Mouse (Mus musculus): Measurements from ENCODE around the gene Mcoln3. TPM values are rescaled to one million over a fixed set of nuclear protein-coding genes. Genes with fewer than 3 reads are reported as not detected.

Mcoln3 gene
- 1.9 and 2.2 TPM in 2 replicates for polyA plus RNA-seq (2016; fragmentation: Nextera tagmentation; extraction: Ambion mirVana)

- H3K4me1 ChIP-seq, result peaks cover 8% of the 10 kb centered on the region; the same call in 1 of the 2 replicates
- peak; percentile 31; the same call in 1 of the 2 replicates for ATAC-seq (ENCODE audit: low FRiP score, low read depth)
- H3K9me3 ChIP-seq, result no peaks in the 10 kb centered on the region
- no peak within 1 kb of the TSS for H3K27ac ChIP-seq
- H3K27me3 ChIP-seq (replicated peaks), result peaks cover 27% of the 10 kb centered on the region
- H3K4me3 ChIP-seq, result no peak within 1 kb of the TSS
- WGBS, result 12% methylated on average over 35 of the region's 35 CpGs
- peak within 1 kb of the TSS; percentile 36 for H3K4me2 ChIP-seq (replicated peaks)
- H3K9ac ChIP-seq, result 0 out of 2 replicates have a peak within 1 kb of the TSS, but pooled peaks have one; percentile 18
- H3K36me3 ChIP-seq, result no peaks in the 10 kb centered on the region
These were observed at the start of gene Mcoln3 for GRCm38 (mm10) chr3:146117258-146117996. Gene Mcoln3 (plus strand): TSS chr3:146117450.

- Histone ChIP-seq H3K9ac (no peak overlapping the region), H3K4me1 (no peaks in the 10 kb centered on the region), H3K4me3 (no peak overlapping the region), H3K27ac (no peak overlapping the region), H3K27me3 (replicated peaks) (no peaks in the 10 kb centered on the region), H3K9me3 (no peaks in the 10 kb centered on the region), H3K4me2 (replicated peaks) (no peak overlapping the region), H3K36me3 (no peaks in the 10 kb centered on the region)
- WGBS, result 77% methylated on average over 4 of the region's 4 CpGs
- ATAC-seq (ENCODE audit: low FRiP score, low read depth), result no peak
These were observed 48.0 kb upstream of the Mcoln3 start for GRCm38 (mm10) chr3:146069276-146069675.

- Histone ChIP-seq H3K4me1 (no peaks in the 10 kb centered on the region), H3K27me3 (replicated peaks) (no peaks in the 10 kb centered on the region), H3K36me3 (no peaks in the 10 kb centered on the region), H3K4me3 (no peak overlapping the region), H3K9me3 (no peaks in the 10 kb centered on the region), H3K4me2 (replicated peaks) (no peak overlapping the region), H3K9ac (no peak overlapping the region), H3K27ac (no peak overlapping the region)
- ATAC-seq (ENCODE audit: low FRiP score, low read depth), result peak; percentile 29; the same call in 1 of the 2 replicates
- WGBS, result 81% methylated on average over 7 of the region's 7 CpGs
These were observed 44.5 kb upstream of the Mcoln3 start for GRCm38 (mm10) chr3:146072780-146073179.

- ATAC-seq (ENCODE audit: low FRiP score, low read depth), result no peak
- Histone ChIP-seq H3K9me3 (no peaks in the 10 kb centered on the region), H3K36me3 (no peaks in the 10 kb centered on the region), H3K4me3 (no peak overlapping the region), H3K4me1 (no peaks in the 10 kb centered on the region), H3K4me2 (replicated peaks) (no peak overlapping the region), H3K27ac (no peak overlapping the region), H3K27me3 (replicated peaks) (no peaks in the 10 kb centered on the region), H3K9ac (no peak overlapping the region)
- 93% methylated on average over 12 of the region's 12 CpGs for WGBS
These were observed 37.0 kb upstream of the Mcoln3 start for GRCm38 (mm10) chr3:146080241-146080640.

GRCm38 (mm10) chr3:146090988-146091657 lies 26.1 kb upstream of the Mcoln3 start:
- no peaks in the 10 kb centered on the region for H3K27me3 ChIP-seq (replicated peaks)
- no peak overlapping the region for H3K4me3 ChIP-seq
- no peaks in the 10 kb centered on the region for H3K9me3 ChIP-seq
- H3K36me3 ChIP-seq, result no peaks in the 10 kb centered on the region
- H3K27ac ChIP-seq, result no peak overlapping the region
- no peak overlapping the region for H3K4me2 ChIP-seq (replicated peaks)
- H3K9ac ChIP-seq, result no peak overlapping the region
- H3K4me1 ChIP-seq, result no peaks in the 10 kb centered on the region
- ATAC-seq (ENCODE audit: low FRiP score, low read depth), result no peak
- WGBS, result 91% methylated on average over 13 of the region's 13 CpGs

GRCm38 (mm10) chr3:146095066-146095465 lies 22.2 kb upstream of the Mcoln3 start:
- Histone ChIP-seq H3K27me3 (replicated peaks) (no peaks in the 10 kb centered on the region), H3K36me3 (no peaks in the 10 kb centered on the region), H3K27ac (no peak overlapping the region), H3K4me3 (no peak overlapping the region), H3K4me1 (no peaks in the 10 kb centered on the region), H3K9ac (no peak overlapping the region), H3K4me2 (replicated peaks) (no peak overlapping the region), H3K9me3 (no peaks in the 10 kb centered on the region)
- 91% methylated on average over 10 of the region's 10 CpGs for WGBS
- ATAC-seq (ENCODE audit: low FRiP score, low read depth), result no peak

- Histone ChIP-seq H3K9ac (no peak overlapping the region), H3K9me3 (no peaks in the 10 kb centered on the region), H3K4me3 (no peak overlapping the region), H3K27ac (no peak overlapping the region), H3K4me2 (replicated peaks) (no peak overlapping the region), H3K27me3 (replicated peaks) (peaks cover 3% of the 10 kb centered on the region; the same call in 1 of the 2 replicates), H3K4me1 (no peaks in the 10 kb centered on the region), H3K36me3 (no peaks in the 10 kb centered on the region)
- WGBS, result 94% methylated on average over 7 of the region's 7 CpGs
- no peak for ATAC-seq (ENCODE audit: low FRiP score, low read depth)
These were observed 20.3 kb upstream of the Mcoln3 start for GRCm38 (mm10) chr3:146096986-146097385.

- H3K4me2 ChIP-seq (replicated peaks), result no peak overlapping the region
- H3K27me3 ChIP-seq (replicated peaks), result peaks cover 3% of the 10 kb centered on the region; the same call in 1 of the 2 replicates
- no peaks in the 10 kb centered on the region for H3K9me3 ChIP-seq
- 88% methylated on average over 4 of the region's 4 CpGs for WGBS
- no peak overlapping the region for H3K4me3 ChIP-seq
- H3K9ac ChIP-seq, result no peak overlapping the region
- no peaks in the 10 kb centered on the region for H3K36me3 ChIP-seq
- no peak overlapping the region for H3K27ac ChIP-seq
- ATAC-seq (ENCODE audit: low FRiP score, low read depth), result no peak
- no peaks in the 10 kb centered on the region for H3K4me1 ChIP-seq
These were observed 19.4 kb upstream of the Mcoln3 start for GRCm38 (mm10) chr3:146097861-146098260.

- H3K4me2 ChIP-seq (replicated peaks), result no peak overlapping the region
- H3K9me3 ChIP-seq, result no peaks in the 10 kb centered on the region
- ATAC-seq (ENCODE audit: low FRiP score, low read depth), result no peak
These were observed 17.3 kb upstream of the Mcoln3 start for GRCm38 (mm10) chr3:146099925-146100324.

GRCm38 (mm10) chr3:146102049-146102448 lies 15.2 kb upstream of the Mcoln3 start:
- ATAC-seq (ENCODE audit: low FRiP score, low read depth), result no peak
- peaks cover 3% of the 10 kb centered on the region; the same call in 1 of the 2 replicates for H3K27me3 ChIP-seq (replicated peaks)
- H3K9me3 ChIP-seq, result 0 out of 2 replicates have a peak, but pooled peaks cover 5% of the 10 kb centered on the region
- no peak overlapping the region for H3K27ac ChIP-seq
- H3K36me3 ChIP-seq, result no peaks in the 10 kb centered on the region
- H3K4me2 ChIP-seq (replicated peaks), result no peak overlapping the region
- no peak overlapping the region for H3K9ac ChIP-seq
- peaks cover under 1% of the 10 kb centered on the region; the same call in 1 of the 2 replicates for H3K4me1 ChIP-seq
- 56% methylated on average over 6 of the region's 6 CpGs for WGBS
- no peak overlapping the region for H3K4me3 ChIP-seq

More at GRCm38 (mm10) chr3:146099925-146100324, 17.3 kb upstream of the Mcoln3 start:
- Histone ChIP-seq H3K27me3 (replicated peaks) (peaks cover 3% of the 10 kb centered on the region; the same call in 1 of the 2 replicates), H3K27ac (no peak overlapping the region), H3K4me3 (no peak overlapping the region), H3K36me3 (no peaks in the 10 kb centered on the region), H3K9ac (no peak overlapping the region), H3K4me1 (no peaks in the 10 kb centered on the region)

- WGBS, result 6% methylated on average over 18 of the region's 18 CpGs
- peak overlapping the region; percentile 36 for H3K4me3 ChIP-seq
- H3K27me3 ChIP-seq (replicated peaks), result no peaks in the 10 kb centered on the region
- peak; percentile 74 for ATAC-seq (ENCODE audit: low FRiP score, low read depth)
- no peak overlapping the region for H3K9ac ChIP-seq
- 0 out of 2 replicates have a peak, but pooled peaks cover 5% of the 10 kb centered on the region for H3K9me3 ChIP-seq
- H3K36me3 ChIP-seq, result no peaks in the 10 kb centered on the region
- peak overlapping the region; percentile 82 for H3K4me2 ChIP-seq (replicated peaks)
- peaks cover 5% of the 10 kb centered on the region; the same call in 1 of the 2 replicates for H3K4me1 ChIP-seq
- H3K27ac ChIP-seq, result no peak overlapping the region
These were observed 10.0 kb upstream of the Mcoln3 start for GRCm38 (mm10) chr3:146107116-146107849.

Measured in neural tube, embryonic 12.5 days (tissue).